Mouse (Mus musculus) lung, postnatal 10 days (tissue): ENCODE data around the gene Gm45713.

ENCODE experiments used
- DNase-seq: peaks from one replicate; pipeline ENCODE4 v3.0.0; 2021

The Gm45713 gene

DNA sequence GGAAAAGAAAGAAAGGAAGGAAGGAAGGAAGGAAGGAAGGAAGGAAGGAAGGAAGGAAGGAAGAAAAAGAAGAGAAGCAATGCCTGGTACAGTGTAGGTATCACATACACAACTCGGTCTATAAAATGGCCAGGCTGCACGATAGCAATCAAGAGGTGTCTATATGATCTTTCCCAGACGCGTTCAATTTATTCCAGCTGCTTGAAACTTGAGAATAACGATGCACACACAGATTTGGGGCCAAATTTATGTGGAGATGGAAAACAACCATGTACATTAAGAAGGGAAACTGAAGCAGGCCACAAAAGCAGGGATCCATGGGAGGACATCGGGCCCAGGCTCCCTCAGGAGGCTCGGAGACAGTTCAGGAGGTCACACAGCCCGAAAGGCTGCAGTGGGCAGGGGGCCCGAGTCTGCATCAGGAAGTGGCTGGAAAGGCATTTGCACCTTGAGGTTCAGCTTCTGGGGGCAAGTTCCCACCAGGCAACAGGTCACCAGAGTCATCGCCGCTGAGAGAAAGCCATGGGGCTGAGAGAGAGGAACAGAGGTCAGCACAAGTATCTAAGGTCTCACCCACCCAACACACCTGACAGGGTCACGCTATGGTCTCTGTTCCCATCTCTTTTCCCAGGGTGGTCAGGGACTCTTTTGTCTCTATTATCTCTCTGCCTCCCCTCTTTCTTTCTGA, 43.1 kb downstream of the Gm45713 start:
- DNase-seq = no peak

DNA sequence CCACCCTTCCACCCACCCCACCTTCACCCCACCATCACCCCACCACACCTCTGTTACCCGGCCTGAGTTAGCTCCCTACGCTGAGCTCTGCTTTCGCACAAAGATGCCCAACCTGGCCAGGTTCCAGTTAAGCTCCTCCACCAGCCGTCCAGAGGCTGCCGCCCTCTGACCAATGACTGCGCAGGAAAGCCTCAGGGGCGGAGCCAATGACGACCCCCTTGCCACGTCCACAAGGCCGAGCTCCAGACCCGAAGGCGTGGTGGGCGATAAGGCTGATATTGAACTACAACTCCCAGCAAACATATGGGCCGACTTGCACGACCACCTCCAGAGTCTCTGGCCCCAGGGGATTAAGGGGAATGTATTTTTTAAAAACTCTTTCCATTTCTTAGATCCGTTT, 44.0 kb downstream of the Gm45713 start, which contains the start of gene Rcn3:
TSS of gene Rcn3 (minus strand) at position 174 of the 400 bp plus-strand sequence.
- peak; percentile 96 for DNase-seq

DNA sequence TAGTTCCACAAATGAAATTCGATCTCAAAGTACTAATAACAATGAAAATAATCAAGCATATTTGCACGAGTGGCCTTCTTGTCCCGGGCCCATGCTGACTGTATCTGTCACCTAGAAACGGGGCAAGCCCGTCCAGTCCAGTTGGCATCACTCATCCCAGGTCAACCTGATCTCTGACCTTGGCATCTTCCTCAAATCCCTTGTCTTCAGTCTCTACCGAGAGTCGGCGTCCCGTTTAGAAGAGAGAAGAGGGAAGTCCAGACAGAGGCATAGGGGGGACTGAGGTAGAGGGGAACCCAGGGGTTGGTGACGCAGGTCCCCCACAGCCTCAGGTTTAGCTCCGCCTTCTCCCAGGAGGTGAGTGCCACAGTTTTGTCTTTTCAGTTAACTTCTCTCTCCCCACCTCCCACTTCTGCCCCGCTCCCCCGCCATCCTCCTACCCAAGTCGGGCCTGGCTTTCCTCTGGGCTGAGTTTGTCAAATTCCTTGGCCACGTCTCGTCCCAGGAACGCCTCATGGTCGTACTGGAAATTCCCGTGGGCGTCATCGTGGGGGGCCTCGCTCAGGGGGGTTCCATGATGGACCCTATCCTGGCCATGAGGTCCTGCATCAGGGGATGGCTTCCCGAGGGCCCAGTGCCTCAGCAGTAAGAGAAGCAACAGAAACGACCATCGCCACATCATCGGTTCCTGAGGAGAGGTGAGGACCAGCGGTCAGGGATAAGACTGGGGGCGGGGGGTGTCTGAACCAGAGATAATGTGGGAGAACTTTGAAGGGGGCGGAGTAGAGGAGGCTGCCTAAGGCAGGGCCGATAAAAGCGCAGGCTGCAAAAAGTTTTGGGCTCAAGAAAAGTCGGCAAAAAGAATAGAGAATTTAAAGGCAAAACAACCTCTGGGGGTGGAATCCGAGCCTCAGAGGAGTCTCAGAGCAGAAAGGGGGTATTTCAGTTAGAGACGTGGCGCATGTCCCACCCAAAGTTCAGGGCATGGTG, 44.7 kb downstream of the Gm45713 start:
- DNase-seq = peak; percentile 76

DNA sequence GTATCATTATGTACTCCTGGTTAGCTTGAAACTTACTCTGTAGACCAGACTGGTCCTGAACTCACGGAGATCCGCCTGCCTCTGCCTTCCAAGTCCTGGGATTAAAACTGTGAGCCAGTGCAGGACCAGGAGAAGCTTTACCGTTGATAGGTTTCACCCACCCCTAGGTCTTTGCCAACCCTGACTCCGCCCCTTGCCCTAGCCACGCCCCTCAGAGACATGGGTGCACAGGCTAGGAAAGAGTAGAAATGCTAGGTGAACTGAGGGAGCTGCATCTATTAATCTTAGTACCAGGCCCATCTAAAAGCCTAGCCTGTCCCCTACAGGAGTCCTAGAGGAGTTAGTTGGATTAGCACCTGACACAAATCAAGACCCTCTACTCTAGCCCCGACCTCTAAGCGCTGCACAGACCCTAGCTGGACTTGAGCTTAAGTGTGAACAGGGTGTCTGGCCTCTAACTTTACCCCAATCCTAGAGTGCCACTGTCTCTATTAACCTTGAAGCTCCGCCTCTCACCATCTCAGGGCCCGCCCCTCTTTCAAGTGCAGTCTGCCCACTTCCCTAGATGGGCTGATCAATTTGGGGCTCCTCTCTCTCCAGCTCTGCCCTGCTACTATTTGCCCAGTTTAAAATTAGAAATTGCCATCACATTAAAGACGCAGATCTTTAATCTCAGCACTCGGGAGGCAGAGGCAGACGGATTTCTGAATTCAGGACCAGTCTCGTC, 45.6 kb downstream of the Gm45713 start:
- no peak for DNase-seq

DNA sequence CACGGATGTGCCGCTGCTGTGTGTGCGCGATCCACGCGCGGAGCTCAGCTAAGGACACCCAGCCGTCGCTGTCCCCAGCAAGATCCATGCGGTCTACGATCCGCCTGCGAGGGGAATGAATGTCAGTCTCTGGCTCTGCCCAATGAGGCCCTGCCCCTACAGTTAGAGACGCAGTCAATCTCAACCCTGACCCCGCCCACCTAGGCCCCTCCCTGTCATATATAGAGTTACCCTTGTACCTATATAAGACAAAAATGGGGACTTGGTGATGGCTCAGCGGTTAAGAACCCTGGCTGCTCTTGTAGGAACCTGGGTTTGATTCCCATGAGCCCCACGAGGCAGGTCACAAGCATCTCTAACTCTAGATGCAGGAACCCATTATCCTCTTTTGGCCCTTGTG, 47.4 kb downstream of the Gm45713 start:
- no peak for DNase-seq

DNA sequence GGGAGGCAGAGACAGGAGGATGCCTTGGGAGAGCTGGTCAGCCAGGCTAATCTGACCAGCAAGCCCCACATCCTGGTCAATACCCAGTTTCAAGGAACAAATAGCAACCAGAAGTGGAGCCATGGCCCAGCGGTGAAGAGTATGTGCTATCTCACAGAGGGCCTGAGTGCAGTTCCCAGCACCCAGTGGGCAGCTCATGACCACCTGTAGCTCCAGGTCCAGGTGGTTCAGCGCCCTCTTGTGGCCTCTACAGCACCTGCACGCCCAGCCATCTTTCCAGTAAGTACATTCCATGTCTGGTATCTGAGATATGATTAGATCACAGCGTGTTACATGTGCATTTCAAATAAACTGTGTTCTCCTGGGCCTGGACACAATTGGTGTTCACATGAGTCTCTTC, 49.9 kb downstream of the Gm45713 start:
- no peak for DNase-seq

- no peak for DNase-seq
These were observed 52.6 kb downstream of the Gm45713 start for GRCm38 (mm10) chr7:45083300-45083890.

- DNase-seq = peak; percentile 83
These were observed 53.4 kb downstream of the Gm45713 start for GRCm38 (mm10) chr7:45082401-45083299.

DNA sequence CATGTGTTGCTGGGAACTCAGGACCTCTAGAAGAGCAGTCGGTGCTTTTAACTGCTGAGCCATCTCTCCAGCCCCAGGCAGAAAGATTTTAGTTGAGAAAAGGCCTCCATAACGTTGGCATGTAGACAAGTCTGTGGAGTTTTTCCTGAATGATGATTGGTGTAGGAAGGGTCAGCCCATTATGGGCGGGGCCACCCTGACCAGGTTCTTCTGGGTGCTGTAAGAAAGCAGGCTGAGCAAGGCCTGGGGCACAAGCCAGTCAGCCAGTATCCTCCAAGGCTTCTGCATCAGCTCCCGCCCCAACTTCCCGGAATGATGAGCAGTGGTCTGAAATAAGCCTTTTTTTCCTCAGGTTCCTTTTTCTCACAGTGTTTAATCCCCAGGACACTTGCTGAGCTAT, 55.0 kb downstream of the Gm45713 start:
- no peak for DNase-seq

- peak; percentile 94 for DNase-seq
These were observed 56.2 kb downstream of the Gm45713 start for GRCm38 (mm10) chr7:45079856-45080255.

- DNase-seq = peak; percentile 86
These were observed 57.5 kb downstream of the Gm45713 start for GRCm38 (mm10) chr7:45078513-45078912.

DNA sequence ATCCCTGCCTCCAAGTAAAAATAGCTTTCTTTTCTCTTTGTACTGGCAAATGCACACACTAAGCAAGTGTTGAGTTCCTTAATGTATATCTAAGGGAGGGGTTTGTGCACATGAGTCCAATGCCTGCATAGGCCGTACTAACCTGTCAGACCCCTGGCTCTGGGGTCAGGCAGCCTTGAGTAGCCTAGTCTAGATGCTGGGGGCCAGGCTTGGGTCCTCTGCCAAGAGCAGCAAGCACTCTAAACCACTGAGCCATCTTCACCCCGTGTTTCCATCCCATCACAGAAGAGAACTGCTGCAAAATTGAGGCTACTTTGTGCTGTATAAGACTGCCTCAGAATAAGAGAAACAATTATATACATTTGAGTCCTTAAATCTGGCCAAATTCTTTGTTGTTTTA, 58.2 kb downstream of the Gm45713 start:
- DNase-seq = no peak

DNA sequence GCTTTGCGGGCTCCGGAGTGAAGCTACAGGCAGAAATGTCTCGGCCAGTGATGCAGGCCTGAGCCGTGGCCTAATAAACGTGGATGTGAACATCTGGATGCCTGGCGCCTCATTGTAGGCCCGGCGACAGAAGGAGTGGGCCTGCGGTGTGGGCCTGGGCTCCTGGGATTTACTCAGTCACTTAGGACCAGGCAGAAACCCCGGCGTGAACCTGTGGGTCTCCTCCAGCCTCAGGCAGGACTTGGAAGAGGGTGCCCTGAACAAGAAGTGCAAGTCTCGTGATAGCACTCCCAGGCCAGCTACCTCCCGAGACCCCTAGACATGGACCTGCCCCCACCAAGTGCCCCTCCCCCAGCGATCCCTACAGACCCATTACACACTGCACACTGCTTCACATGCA, 58.7 kb downstream of the Gm45713 start:
- DNase-seq = no peak

DNA sequence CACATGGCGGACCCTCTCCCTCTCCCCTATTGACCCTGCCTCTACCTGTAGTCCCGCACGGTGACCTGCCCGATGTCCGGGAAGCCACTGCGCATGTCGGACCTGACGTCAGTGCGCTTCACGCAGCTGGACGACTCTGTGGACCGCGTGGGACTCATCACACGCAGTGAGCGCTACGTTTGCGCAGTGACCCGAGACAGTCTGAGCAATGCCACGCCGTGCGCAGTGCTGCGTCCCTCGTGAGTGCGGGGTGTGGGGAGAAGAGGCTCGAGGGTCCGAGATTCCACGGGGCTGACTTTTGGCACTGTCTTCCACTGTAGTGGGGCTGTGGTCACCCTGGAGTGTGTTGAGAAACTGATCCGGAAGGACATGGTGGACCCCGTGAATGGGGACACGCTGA, 59.5 kb downstream of the Gm45713 start:
- DNase-seq = no peak
